Mouse (Mus musculus) liver, embryonic 12.5 days (tissue): ENCODE measurements around the gene Xrcc2. TPM values are rescaled to one million over a fixed set of nuclear protein-coding genes. Genes with fewer than 3 reads are reported as not detected.

ENCODE experiments used
- ATAC-seq: fragments of 200-750 bp; cut with Nextera tagmentation; 2 replicates; pipeline ENCODE4 v1.8.0; 2017; ENCODE audit warnings: moderate number of reproducible peaks, mild to moderate bottlenecking, moderate library complexity
- H3K27ac ChIP-seq: fragments of 300-500 bp; sonication (generic); 2 replicates; pipeline ENCODE4 v1.5.1; 2016; ENCODE audit warnings: mild to moderate bottlenecking
- H3K27me3 ChIP-seq: fragments of 300-500 bp; sonication (generic); replicated peaks from 2 replicates; pipeline ENCODE4 v1.6.1; 2016; ENCODE audit warnings: mild to moderate bottlenecking, moderate library complexity
- H3K36me3 ChIP-seq: fragments of 300-500 bp; sonication (generic); 2 replicates; pipeline ENCODE4 v1.6.1; 2016; ENCODE audit warnings: mild to moderate bottlenecking, moderate library complexity
- H3K4me1 ChIP-seq: fragments of 300-500 bp; sonication (generic); 2 replicates; pipeline ENCODE4 v1.6.1; 2016
- H3K4me2 ChIP-seq: fragments of 300-500 bp; sonication (generic); 2 replicates; pipeline ENCODE4 v1.6.1; 2016; ENCODE audit warnings: mild to moderate bottlenecking, moderate library complexity
- H3K4me3 ChIP-seq: fragments of 300-500 bp; sonication (generic); 2 replicates; pipeline ENCODE4 v1.5.1; 2016; ENCODE audit warnings: mild to moderate bottlenecking, moderate library complexity
- H3K9ac ChIP-seq: fragments of 300-500 bp; sonication (generic); 2 replicates; pipeline ENCODE4 v1.6.1; 2016; ENCODE audit warnings: mild to moderate bottlenecking, moderate library complexity
- H3K9me3 ChIP-seq: fragments of 300-500 bp; sonication (generic); replicated peaks from 2 replicates; pipeline ENCODE4 v1.6.1; 2016; ENCODE audit warnings: mild to moderate bottlenecking, moderate library complexity
- WGBS: fragments of 180-500 bp; shearing (Covaris S2); methylation state at CpG from one replicate; pipeline ENCODE4 v1.1.7; 2016; ENCODE audit not compliant: insufficient replicate concordance; 5-methylcytosine and 5-hydroxymethylcytosine counted together
- polyA plus RNA-seq: library from polyadenylated mRNA; unstranded; fragments of >200 nt; fragmentation: Nextera tagmentation; extraction: Ambion mirVana; gene quantifications from 2 replicates; pipeline ENCODE4 v1.2.1, GENCODE M21; 2016

Gene Xrcc2
- polyA plus RNA-seq, 1 experiment from 2014 or later: 8.9 TPM

DNA sequence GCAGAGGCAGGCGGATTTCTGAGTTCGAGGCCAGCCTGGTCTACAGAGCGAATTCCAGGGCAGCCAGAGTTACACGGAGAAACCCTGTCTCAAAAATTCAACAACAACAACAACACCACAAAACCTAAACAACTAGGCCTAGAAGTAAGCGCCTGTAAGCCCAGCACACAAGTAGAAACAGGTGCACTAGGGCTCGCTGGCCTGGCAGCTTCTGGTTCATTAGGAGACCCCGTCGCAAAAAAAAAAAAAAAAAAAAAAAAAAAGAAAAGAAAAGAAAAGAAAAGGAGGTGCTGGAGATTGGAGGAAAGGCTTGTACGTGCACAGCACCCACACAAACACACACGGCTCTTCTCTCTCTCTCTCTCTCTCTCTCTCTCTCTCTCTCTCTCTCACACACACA is 40.1 kb downstream of the Xrcc2 start:
- Histone ChIP-seq H3K36me3 (no peaks in the 10 kb centered on the region), H3K9me3 (no peaks in the 10 kb centered on the region), H3K4me3 (no peak overlapping the region), H3K4me1 (no peaks in the 10 kb centered on the region; the same call in 1 of the 2 replicates), H3K27me3 (no peaks in the 10 kb centered on the region), H3K27ac (no peak overlapping the region), H3K9ac (no peak overlapping the region), H3K4me2 (no peak overlapping the region)
- 67% methylated on average over 10 of the region's 10 CpGs for WGBS
- ATAC-seq: no peak

DNA sequence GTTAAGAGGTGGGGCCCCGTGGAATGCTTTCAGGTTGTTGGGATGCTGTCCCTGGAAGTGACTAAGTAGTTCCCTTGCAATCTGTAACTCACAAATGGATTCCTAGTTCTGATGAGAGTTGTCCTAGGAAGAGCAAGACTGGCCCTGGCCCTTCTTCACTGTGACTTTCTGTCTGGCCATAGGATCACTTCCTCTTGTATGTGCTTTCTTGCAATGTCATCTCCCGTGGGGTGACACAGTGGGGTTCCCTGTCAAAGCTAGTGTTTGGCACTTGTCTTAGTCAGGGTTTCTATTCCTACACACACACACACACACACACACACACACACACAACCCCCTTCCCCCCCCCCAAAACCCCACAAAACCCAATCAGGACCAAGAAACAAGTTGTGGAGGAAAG is 42.5 kb downstream of the Xrcc2 start:
- Histone ChIP-seq H3K4me2 (no peak overlapping the region), H3K27ac (no peak overlapping the region), H3K27me3 (no peaks in the 10 kb centered on the region), H3K4me1 (no peaks in the 10 kb centered on the region), H3K36me3 (no peaks in the 10 kb centered on the region), H3K9me3 (no peaks in the 10 kb centered on the region), H3K4me3 (no peak overlapping the region), H3K9ac (no peak overlapping the region)
- WGBS: 47% methylated on average over 2 of the region's 2 CpGs
- no peak for ATAC-seq

DNA sequence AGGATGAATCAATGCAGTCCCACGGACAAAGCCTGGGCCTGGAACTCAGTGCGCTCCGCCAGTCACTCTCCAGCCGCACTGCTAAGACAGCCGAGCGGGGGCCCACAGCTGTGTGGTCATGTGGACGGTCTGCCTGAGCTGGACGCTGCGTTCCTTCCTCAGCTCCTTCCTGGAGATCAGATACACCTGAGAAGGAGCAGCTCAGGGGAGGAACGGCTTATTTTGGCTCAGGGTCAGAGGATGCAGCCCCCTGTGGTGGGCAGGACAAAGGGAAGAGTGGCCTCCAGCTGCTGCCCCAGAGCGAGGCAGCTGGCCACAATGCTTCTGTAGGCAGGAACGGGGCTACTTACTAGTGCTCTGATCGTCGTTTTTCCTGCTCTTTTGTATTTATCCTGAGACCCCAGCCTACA is 51.0 kb downstream of the Xrcc2 start:
- Histone ChIP-seq H3K36me3 (no peaks in the 10 kb centered on the region), H3K4me3 (no peak overlapping the region), H3K4me2 (peak overlapping the region; percentile 19; the same call in 1 of the 2 replicates), H3K9ac (no peak overlapping the region), H3K27ac (no peak overlapping the region), H3K4me1 (no peaks in the 10 kb centered on the region), H3K27me3 (no peaks in the 10 kb centered on the region), H3K9me3 (no peaks in the 10 kb centered on the region)
- 30% methylated on average over 14 of the region's 14 CpGs for WGBS
- no peak for ATAC-seq

DNA sequence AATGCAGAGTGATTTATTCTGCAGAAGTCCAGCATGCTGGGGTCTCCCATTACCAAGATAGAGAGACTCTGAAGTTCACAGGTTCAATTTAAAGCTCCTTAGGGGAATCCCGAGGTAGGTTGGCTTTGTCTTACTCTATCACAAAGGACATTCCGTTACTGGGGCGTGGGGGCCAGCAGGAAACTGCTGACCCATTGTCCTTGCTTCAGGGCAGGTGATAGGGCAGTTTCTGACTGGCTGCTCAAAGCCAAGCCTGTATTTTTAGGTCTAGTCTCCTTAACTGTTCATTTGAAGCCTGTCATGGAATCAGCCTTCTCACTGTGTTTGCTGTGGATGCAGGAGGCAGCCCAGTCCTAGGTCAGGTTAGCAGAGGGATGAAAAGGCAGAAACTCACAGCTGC is 52.2 kb downstream of the Xrcc2 start:
- no peak overlapping the region for H3K9ac ChIP-seq
- H3K4me3 ChIP-seq: no peak overlapping the region
- no peaks in the 10 kb centered on the region for H3K36me3 ChIP-seq
- no peaks in the 10 kb centered on the region for H3K4me1 ChIP-seq
- ATAC-seq: no peak
- H3K4me2 ChIP-seq: no peak overlapping the region
- H3K27me3 ChIP-seq: no peaks in the 10 kb centered on the region
- no peaks in the 10 kb centered on the region for H3K9me3 ChIP-seq
- 46% methylated on average over 3 of the region's 3 CpGs for WGBS
- no peak overlapping the region for H3K27ac ChIP-seq

DNA sequence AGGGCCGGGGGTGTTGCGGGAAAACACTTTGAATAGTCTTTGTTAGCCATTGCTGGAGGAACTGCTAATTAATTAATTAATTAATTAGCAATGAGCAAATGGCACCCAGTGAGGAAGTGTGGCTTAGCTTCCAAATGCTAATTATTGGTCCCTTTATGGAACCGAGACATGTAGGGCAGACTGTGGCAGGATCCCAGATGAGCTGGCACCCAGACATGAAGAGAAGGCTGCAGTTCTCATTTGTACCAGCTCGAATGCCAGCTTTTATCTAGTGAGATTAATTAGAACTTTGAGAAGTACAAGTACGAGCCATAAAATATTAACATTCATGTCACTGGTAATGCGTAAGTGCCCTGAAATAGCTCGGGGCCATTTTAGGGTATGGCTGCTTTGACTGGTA is 53.2 kb downstream of the Xrcc2 start:
- Histone ChIP-seq H3K4me2 (no peak overlapping the region), H3K36me3 (no peaks in the 10 kb centered on the region), H3K27ac (no peak overlapping the region), H3K27me3 (no peaks in the 10 kb centered on the region), H3K9me3 (no peaks in the 10 kb centered on the region), H3K4me1 (no peaks in the 10 kb centered on the region), H3K9ac (no peak overlapping the region), H3K4me3 (no peak overlapping the region)
- WGBS: 70% methylated on average over 7 of the region's 7 CpGs
- ATAC-seq: no peak

DNA sequence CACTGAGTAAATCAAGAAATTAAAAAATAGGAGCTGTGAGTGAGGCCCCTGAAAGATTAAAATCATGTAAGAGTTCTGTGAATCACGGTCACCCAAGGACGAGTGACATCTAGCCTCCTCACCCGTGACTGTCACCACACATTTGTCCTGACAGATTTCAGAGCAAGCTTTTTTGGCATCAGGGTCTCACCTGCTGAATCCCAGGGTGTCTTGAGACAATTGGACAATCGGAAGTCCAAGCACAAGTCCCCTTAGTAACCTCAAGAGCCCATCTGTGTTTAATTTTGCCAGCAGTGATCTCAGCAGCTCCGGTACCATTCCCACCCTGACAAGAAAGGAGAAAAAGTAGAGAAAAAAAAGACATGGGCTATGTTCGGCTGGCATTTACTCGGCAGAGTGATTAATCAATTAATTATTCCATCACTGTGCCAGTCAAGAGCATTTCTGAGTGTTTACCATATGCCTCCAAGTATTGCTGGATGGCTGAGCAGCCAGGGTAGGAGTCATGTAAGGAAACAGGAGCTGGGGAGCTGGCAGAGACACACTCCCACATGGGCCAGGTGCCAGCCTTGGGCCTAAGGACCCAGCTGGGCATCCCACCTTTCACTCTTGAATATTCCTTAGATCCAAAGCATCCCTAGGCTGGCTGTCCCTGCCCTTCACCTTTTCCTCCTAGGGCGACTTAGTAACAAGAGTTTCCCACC is 59.8 kb downstream of the Xrcc2 start:
- H3K9me3 ChIP-seq: no peaks in the 10 kb centered on the region
- 65% methylated on average over 8 of the region's 8 CpGs for WGBS
- H3K4me3 ChIP-seq: no peak overlapping the region
- no peaks in the 10 kb centered on the region for H3K36me3 ChIP-seq
- no peak overlapping the region for H3K27ac ChIP-seq
- no peak overlapping the region for H3K4me2 ChIP-seq
- ATAC-seq: no peak
- H3K9ac ChIP-seq: no peak overlapping the region
- no peaks in the 10 kb centered on the region for H3K27me3 ChIP-seq
- no peaks in the 10 kb centered on the region for H3K4me1 ChIP-seq

DNA sequence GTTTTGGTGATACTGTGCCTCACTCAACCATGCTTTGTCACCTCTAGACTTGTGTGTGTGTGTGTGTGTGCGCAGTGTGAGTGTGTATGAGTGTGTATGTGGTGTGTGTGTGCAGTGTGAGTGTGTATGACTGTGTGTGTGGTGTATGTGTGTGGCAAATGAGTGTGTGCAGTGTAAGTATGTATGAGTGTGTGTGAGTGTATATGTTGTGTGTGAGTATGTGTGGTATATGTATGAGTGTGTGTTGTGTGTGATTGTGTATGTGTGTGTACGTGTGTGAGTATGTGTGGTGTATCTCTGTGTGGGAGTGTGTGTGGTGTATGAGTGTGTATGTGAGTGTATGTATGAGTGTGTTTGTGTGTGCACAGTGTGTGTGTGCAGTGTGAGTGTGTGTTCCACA is 61.1 kb downstream of the Xrcc2 start:
- H3K4me2 ChIP-seq: no peak overlapping the region
- H3K9ac ChIP-seq: no peak overlapping the region
- H3K9me3 ChIP-seq: no peaks in the 10 kb centered on the region
- no peaks in the 10 kb centered on the region for H3K36me3 ChIP-seq
- H3K4me3 ChIP-seq: no peak overlapping the region
- ATAC-seq: no peak
- 72% methylated on average over 2 of the region's 2 CpGs for WGBS
- no peak overlapping the region for H3K27ac ChIP-seq
- no peaks in the 10 kb centered on the region for H3K27me3 ChIP-seq
- no peaks in the 10 kb centered on the region for H3K4me1 ChIP-seq

DNA sequence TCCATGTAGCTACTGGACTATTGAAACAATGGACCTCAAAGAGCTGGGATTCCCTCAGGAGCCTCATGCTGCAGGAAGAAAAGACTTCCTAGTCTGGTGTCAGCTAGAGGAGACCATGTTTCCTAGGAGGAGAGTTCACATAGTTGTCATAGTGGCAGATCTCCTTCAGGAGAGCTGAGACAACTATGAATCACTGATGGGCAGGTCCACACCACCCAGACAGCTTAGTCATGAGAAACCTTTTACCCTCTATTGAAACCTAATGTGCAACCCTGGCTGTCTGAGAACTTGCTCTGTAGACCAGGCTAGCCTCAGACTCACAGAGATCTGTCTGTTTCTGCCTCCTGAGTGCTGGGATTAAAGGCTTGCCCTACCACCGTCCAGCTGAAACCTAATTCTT is 62.9 kb downstream of the Xrcc2 start:
- 56% methylated on average over 1 of the region's 1 CpGs for WGBS
- Histone ChIP-seq H3K27me3 (no peaks in the 10 kb centered on the region), H3K27ac (no peak overlapping the region), H3K4me2 (no peak overlapping the region), H3K4me1 (no peaks in the 10 kb centered on the region), H3K36me3 (no peaks in the 10 kb centered on the region), H3K9me3 (no peaks in the 10 kb centered on the region), H3K4me3 (no peak overlapping the region), H3K9ac (no peak overlapping the region)
- ATAC-seq: no peak

Other genes with a start within 250 kb of the Xrcc2 start
- 11.6 and 11.9 TPM in 2 replicates for gene Kmt2c, start 207.0 kb downstream of the Xrcc2 start, polyA plus RNA-seq
- 0.06 TPM in 1 of 2 replicates, not detected in the other for gene Cct8l1, start 189.8 kb downstream of the Xrcc2 start, polyA plus RNA-seq
- 0.91 and 1.0 TPM in 2 replicates for gene Actr3b, start 54.2 kb upstream of the Xrcc2 start, polyA plus RNA-seq
- not detected in 2 replicates for gene Gm21663, start 236.6 kb upstream of the Xrcc2 start, polyA plus RNA-seq
- not detected in 2 replicates for gene Gm21671, start 248.6 kb upstream of the Xrcc2 start, polyA plus RNA-seq